Mouse (Mus musculus): ENCODE data around the gene Slc16a3.

- TF ChIP-seq CTCF (IDR thresholded peaks at IDR 0.05; ENCODE audit: borderline replicate concordance, extremely low read depth, insufficient read depth, insufficient read length) (no peak), POLR2A (IDR thresholded peaks at IDR 0.05; ENCODE audit: borderline replicate concordance, extremely low read depth, insufficient read depth, insufficient read length, poor library complexity, severe bottlenecking) (no peak)
These were observed 34.2 kb downstream of the Slc16a3 start for GRCm38 (mm10) chr11:120982459-120982858.
